Mouse (Mus musculus) hematopoietic stem cell, adult 5-6 weeks (primary cell): ENCODE measurements around the gene Vmn1r49. TPM values are rescaled to one million over a fixed set of nuclear protein-coding genes. Genes with fewer than 3 reads are reported as not detected.
"Not testable (repeated sequence)": the region's sequence is repeated elsewhere in the genome, so short reads cannot be mapped to it uniquely, and the experiment has no call there.

Experiments used
- ATAC-seq, 2 experiments: fragments of 125-278 bp in 1 of 2; replicated peaks in 1 of 2; 2 replicates each; pipeline ENCODE4 v1.8.0; 2016 to 2017; ENCODE audit warnings: inconsistent platforms in 2 of 2, mild to moderate bottlenecking in 2 of 2, moderate number of reproducible peaks in 2 of 2, low read depth in 1 of 2, moderate TSS enrichment in 1 of 2; ENCODE audit not compliant: low FRiP score in 2 of 2, poor library complexity in 2 of 2, severe bottlenecking in 2 of 2, insufficient read depth in 1 of 2, low TSS enrichment in 1 of 2
- total RNA-seq: library from RNA; stranded (forward); fragments of 172-1452, 232-1000 nt; gene quantifications from 2 replicates; pipeline ENCODE4 v1.2.3, GENCODE M21; 2017

The Vmn1r49 gene
- not detected in 2 replicates for total RNA-seq

GRCm38 (mm10) chr6:90078406-90078805 lies at the start of gene Vmn1r49:
TSS of gene Vmn1r49 (minus strand) at chr6:90078506.
- no peak for ATAC-seq

DNA sequence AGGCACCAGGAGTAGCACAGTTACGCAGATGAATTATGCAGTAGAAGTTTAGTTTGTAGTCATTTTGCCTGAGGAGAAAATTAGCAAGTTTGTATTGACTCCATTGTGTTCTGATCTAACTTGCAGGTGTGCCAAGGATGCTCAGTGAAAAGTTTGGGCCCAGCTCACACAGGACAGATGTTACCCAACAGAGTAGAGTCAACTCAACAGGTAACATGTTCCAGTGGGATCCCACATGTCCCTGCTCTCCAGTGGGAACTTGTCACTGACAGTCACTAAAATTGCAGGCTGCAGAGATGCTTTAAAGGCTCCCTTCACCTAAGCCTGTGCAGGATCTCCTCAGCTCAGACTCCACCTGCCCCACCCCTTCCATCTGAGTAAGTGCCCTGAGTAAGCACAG lies 44.0 kb upstream of the Vmn1r49 start, which contains the start of gene Vmn1r51:
TSS of gene Vmn1r51 (plus strand) at position 301 of the 400 bp plus-strand sequence.
- ATAC-seq = not testable (repeated sequence)

GRCm38 (mm10) chr6:90101130-90101529 lies 22.8 kb upstream of the Vmn1r49 start, which contains the start of gene Vmn1r50:
TSS of gene Vmn1r50 (plus strand) at chr6:90101430.
- ATAC-seq = no peak

- no peak for ATAC-seq
These were observed 22.3 kb upstream of the Vmn1r49 start for GRCm38 (mm10) chr6:90100566-90100965.

GRCm38 (mm10) chr6:90036741-90037140 lies 41.6 kb downstream of the Vmn1r49 start, which contains the start of gene Vmn1r48:
TSS of gene Vmn1r48 (minus strand) at chr6:90036841.
- not testable (repeated sequence) for ATAC-seq

Other genes with a start within 250 kb of the Vmn1r49 start
- not detected in 2 replicates for gene Vmn1r42, start 202.1 kb downstream of the Vmn1r49 start, total RNA-seq
- not detected in 2 replicates for gene Vmn1r43, start 202.1 kb downstream of the Vmn1r49 start, total RNA-seq
- gene Vmn1r44, start 194.8 kb downstream of the Vmn1r49 start, total RNA-seq = not detected in 2 replicates
- gene Vmn1r45, start 137.9 kb downstream of the Vmn1r49 start, total RNA-seq = not detected in 2 replicates
- not detected in 2 replicates for gene Vmn1r46, start 109.2 kb downstream of the Vmn1r49 start, total RNA-seq
- not detected in 2 replicates for gene Vmn1r47, start 62.4 kb downstream of the Vmn1r49 start, total RNA-seq
- not detected in 2 replicates for gene Vmn1r48, start 41.7 kb downstream of the Vmn1r49 start, total RNA-seq
- not detected in 2 replicates for gene Vmn1r50, start 22.9 kb upstream of the Vmn1r49 start, total RNA-seq
- gene Vmn1r51, start 44.1 kb upstream of the Vmn1r49 start, total RNA-seq = not detected in 2 replicates
- gene Vmn1r52, start 96.3 kb upstream of the Vmn1r49 start, total RNA-seq = not detected in 2 replicates
- not detected in 2 replicates for gene V1ra8, start 124.3 kb upstream of the Vmn1r49 start, total RNA-seq
- gene Vmn1r53, start 145.9 kb upstream of the Vmn1r49 start, total RNA-seq = not detected in 2 replicates
- not detected in 2 replicates for gene Vmn1r54, start 167.8 kb upstream of the Vmn1r49 start, total RNA-seq
- gene BC048671, start 222.7 kb upstream of the Vmn1r49 start, total RNA-seq = not detected in 2 replicates
- gene Chst13, start 246.7 kb upstream of the Vmn1r49 start, total RNA-seq = 1.4 TPM in 1 of 2 replicates, not detected in the other